In the genomic region with DNA sequence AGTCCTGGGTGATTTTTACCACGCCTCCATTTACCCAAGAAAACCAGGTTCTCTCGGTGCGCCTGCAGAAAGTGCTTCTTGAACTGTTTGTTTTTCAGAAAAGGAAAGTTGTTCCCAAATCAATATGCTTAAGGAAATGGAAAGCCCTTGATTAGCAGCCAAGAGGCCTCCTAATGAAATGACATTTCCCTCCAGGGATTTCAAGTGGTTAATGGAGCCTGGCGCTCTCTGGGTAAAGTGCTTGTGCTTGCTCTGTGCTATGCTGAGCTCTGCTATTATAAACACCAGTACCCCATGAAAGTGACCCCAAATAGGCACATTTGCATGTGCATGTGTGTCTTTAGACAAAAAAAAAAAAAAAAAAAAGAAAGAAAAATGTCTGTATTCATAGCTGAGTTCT, we compare ENCODE assay signal across 18 mouse cellular contexts.
DNase-seq lines count a peak whose midpoint lies in the region; ATAC-seq and TF ChIP-seq lines count a peak whose summit lies in the region.
"Had no signal": no experiment of that assay in that cellular context is flagged by ENCODE, and none has a peak within 500 bp of the region (broad histone marks: within the 10 kb centered on the region; RNA-seq: fewer than 3 reads in every experiment).

No protein-coding gene starts in this region.

- 45% methylated on average over 4 of the region's 4 CpGs for WGBS in forebrain, embryonic 15.5 days
- WGBS in forebrain, postnatal 0 days = 49% methylated on average over 4 of the region's 4 CpGs
- 70% methylated on average over 4 of the region's 4 CpGs for WGBS in kidney, embryonic 15.5 days
- WGBS in intestine, embryonic 16.5 days = 59% methylated on average over 4 of the region's 4 CpGs

- no peaks in the 10 kb centered on the region for H3K36me3 ChIP-seq in forebrain, embryonic 15.5 days
- H3K36me3 ChIP-seq in forebrain, postnatal 0 days (ENCODE audit: insufficient read depth) = no peaks in the 10 kb centered on the region
- no peaks in the 10 kb centered on the region for H3K36me3 ChIP-seq in kidney, embryonic 15.5 days
- no peaks in the 10 kb centered on the region for H3K36me3 ChIP-seq in intestine, embryonic 16.5 days (ENCODE audit: control insufficient read depth, insufficient read depth, low read length)

- no peaks in the 10 kb centered on the region for H3K27me3 ChIP-seq in forebrain, embryonic 15.5 days
- no peaks in the 10 kb centered on the region for H3K27me3 ChIP-seq in forebrain, postnatal 0 days (ENCODE audit: insufficient read depth, low read length)
- no peaks in the 10 kb centered on the region for H3K27me3 ChIP-seq in kidney, embryonic 15.5 days
- no peaks in the 10 kb centered on the region for H3K27me3 ChIP-seq in intestine, embryonic 16.5 days (replicated peaks; ENCODE audit: control insufficient read depth, insufficient read depth, low read length)

- no peak overlapping the region for H3K27ac ChIP-seq in forebrain, embryonic 15.5 days (replicated peaks)
- H3K27ac ChIP-seq in forebrain, postnatal 0 days (ENCODE audit: low read depth, low read length) = no peak overlapping the region
- H3K27ac ChIP-seq in kidney, embryonic 15.5 days = peak overlapping the region; percentile 72; the same call in 1 of the 2 replicates
- no peak overlapping the region for H3K27ac ChIP-seq in intestine, embryonic 16.5 days (ENCODE audit: low read length)
- H3K27ac ChIP-seq: heart, adult 2 months had no signal

- TF ChIP-seq CTCF in forebrain, postnatal 0 days (IDR thresholded peaks at IDR 0.05; ENCODE audit: low read depth) = no peak
- TF ChIP-seq CTCF in brain, embryonic 14.5 days (IDR thresholded peaks at IDR 0.05; ENCODE audit: borderline replicate concordance, extremely low read depth, insufficient read depth, insufficient read length) = no peak

- no peak overlapping the region for H3K4me2 ChIP-seq in forebrain, embryonic 15.5 days (replicated peaks)
- H3K4me2 ChIP-seq in forebrain, postnatal 0 days (ENCODE audit: low read depth) = no peak overlapping the region
- H3K4me2 ChIP-seq in kidney, embryonic 15.5 days = no peak overlapping the region
- H3K4me2 ChIP-seq in intestine, embryonic 16.5 days (ENCODE audit: low read depth, low read length) = no peak overlapping the region

- H3K4me3 ChIP-seq in forebrain, embryonic 15.5 days = no peak overlapping the region
- H3K4me3 ChIP-seq in forebrain, postnatal 0 days (ENCODE audit: low read depth, low read length) = no peak overlapping the region
- H3K4me3 ChIP-seq in kidney, embryonic 15.5 days (replicated peaks) = no peak overlapping the region
- no peak overlapping the region for H3K4me3 ChIP-seq in intestine, embryonic 16.5 days (ENCODE audit: low read length)
- H3K4me3 ChIP-seq: heart, adult 2 months had no signal

- H3K4me1 ChIP-seq in forebrain, embryonic 15.5 days = peaks cover 10% of the 10 kb centered on the region
- no peaks in the 10 kb centered on the region for H3K4me1 ChIP-seq in forebrain, postnatal 0 days (ENCODE audit: insufficient read depth)
- peaks cover 3% of the 10 kb centered on the region; the same call in 1 of the 2 replicates for H3K4me1 ChIP-seq in kidney, embryonic 15.5 days
- H3K4me1 ChIP-seq in intestine, embryonic 16.5 days (ENCODE audit: control insufficient read depth, insufficient read depth, low read length) = no peaks in the 10 kb centered on the region

- H3K9me3 ChIP-seq in forebrain, embryonic 15.5 days = no peaks in the 10 kb centered on the region
- no peaks in the 10 kb centered on the region for H3K9me3 ChIP-seq in forebrain, postnatal 0 days (ENCODE audit: low read length)
- no peaks in the 10 kb centered on the region for H3K9me3 ChIP-seq in kidney, embryonic 15.5 days (replicated peaks)
- H3K9me3 ChIP-seq in intestine, embryonic 16.5 days (ENCODE audit: control insufficient read depth, low read length) = no peaks in the 10 kb centered on the region

- no peak for TF ChIP-seq POLR2A in brain, embryonic 14.5 days (IDR thresholded peaks at IDR 0.05; ENCODE audit: borderline replicate concordance, extremely low read depth, insufficient read depth, insufficient read length, poor library complexity, severe bottlenecking)

- DNase-seq in forebrain, postnatal 0 days = no peak
- peak; percentile 19 to 57 for DNase-seq in lung, adult 18-20 months
- DNase-seq in lung, postnatal 14 days = no peak
- DNase-seq in brain, embryonic 14.5 days (ENCODE audit: low read depth) = peak; percentile 80
- DNase-seq: adrenal gland, adult 8-10 months; cerebellum, adult 11 months; cerebellum, postnatal 14 days; embryo, embryonic 11 days; gastrocnemius, postnatal 14 days; heart, adult 2 months; layer of hippocampus, postnatal 36 days; liver; liver, postnatal 0 days; retina, postnatal 1 day; thymus, postnatal 36 days had no signal

- no peak overlapping the region for H3K9ac ChIP-seq in forebrain, embryonic 15.5 days (replicated peaks)
- no peak overlapping the region for H3K9ac ChIP-seq in forebrain, postnatal 0 days
- no peak overlapping the region for H3K9ac ChIP-seq in kidney, embryonic 15.5 days
- no peak overlapping the region for H3K9ac ChIP-seq in intestine, embryonic 16.5 days (ENCODE audit: low read depth, low read length)
- H3K9ac ChIP-seq: liver, postnatal 0 days had no signal

- peak; percentile 67; the same call in 1 of the 2 replicates for ATAC-seq in forebrain, embryonic 15.5 days (replicated peaks)
- no peak for ATAC-seq in forebrain, postnatal 0 days
- ATAC-seq in kidney, embryonic 15.5 days (replicated peaks; ENCODE audit: low FRiP score) = no peak
- no peak for ATAC-seq in intestine, embryonic 16.5 days
- ATAC-seq: liver, postnatal 0 days had no signal

Comparison
In these comparisons a context has a peak if more than half of its experiments do, and no peak if none do; other contexts are left out.
1. DNase-seq: peak in lung, adult 18-20 months (2 of 2) and brain, embryonic 14.5 days (single experiment); none in forebrain, postnatal 0 days (single experiment) and lung, postnatal 14 days (single experiment).